Mouse (Mus musculus) left cerebral cortex, adult 2 months (tissue): ENCODE measurements around the gene Cldn14. TPM values are rescaled to one million over a fixed set of nuclear protein-coding genes. Genes with fewer than 3 reads are reported as not detected.

ENCODE experiments used
- DNase-seq, 2 experiments: peaks; one replicate each; pipeline ENCODE4 v3.0.0; 2021 to 2022; ENCODE audit warnings: low spot score in 2 of 2, mixed read lengths in 1 of 2; ENCODE audit errors: extremely low spot score in 1 of 2
- H3K27ac ChIP-seq: fragments of 200-600 bp; 2 replicates; pipeline ENCODE4 v1.8.1; 2022
- H3K4me3 ChIP-seq: fragments of 200-600 bp; 2 replicates; pipeline ENCODE4 v1.8.1; 2022
- CTCF ChIP-seq: fragments of 200-600 bp; IDR thresholded peaks from 2 replicates; pipeline ENCODE4 v1.8.1; 2022; ENCODE audit warnings: antibody characterized with exemption, mild to moderate bottlenecking, moderate library complexity
- intact Hi-C: fragments of 180-260 bp; cut with DNase I; formaldehyde crosslinking; loops from one replicate; pipeline ENCODE4 v1.15.1; 2025
- total RNA-seq, 2 experiments: library from RNA; stranded (reverse); gene quantifications; 2 replicates each; pipeline ENCODE4 v1.2.3; 2021

Cldn14 gene
- total RNA-seq, 2 experiments from 2014 or later, result 0.63 to 1.0 TPM

DNA sequence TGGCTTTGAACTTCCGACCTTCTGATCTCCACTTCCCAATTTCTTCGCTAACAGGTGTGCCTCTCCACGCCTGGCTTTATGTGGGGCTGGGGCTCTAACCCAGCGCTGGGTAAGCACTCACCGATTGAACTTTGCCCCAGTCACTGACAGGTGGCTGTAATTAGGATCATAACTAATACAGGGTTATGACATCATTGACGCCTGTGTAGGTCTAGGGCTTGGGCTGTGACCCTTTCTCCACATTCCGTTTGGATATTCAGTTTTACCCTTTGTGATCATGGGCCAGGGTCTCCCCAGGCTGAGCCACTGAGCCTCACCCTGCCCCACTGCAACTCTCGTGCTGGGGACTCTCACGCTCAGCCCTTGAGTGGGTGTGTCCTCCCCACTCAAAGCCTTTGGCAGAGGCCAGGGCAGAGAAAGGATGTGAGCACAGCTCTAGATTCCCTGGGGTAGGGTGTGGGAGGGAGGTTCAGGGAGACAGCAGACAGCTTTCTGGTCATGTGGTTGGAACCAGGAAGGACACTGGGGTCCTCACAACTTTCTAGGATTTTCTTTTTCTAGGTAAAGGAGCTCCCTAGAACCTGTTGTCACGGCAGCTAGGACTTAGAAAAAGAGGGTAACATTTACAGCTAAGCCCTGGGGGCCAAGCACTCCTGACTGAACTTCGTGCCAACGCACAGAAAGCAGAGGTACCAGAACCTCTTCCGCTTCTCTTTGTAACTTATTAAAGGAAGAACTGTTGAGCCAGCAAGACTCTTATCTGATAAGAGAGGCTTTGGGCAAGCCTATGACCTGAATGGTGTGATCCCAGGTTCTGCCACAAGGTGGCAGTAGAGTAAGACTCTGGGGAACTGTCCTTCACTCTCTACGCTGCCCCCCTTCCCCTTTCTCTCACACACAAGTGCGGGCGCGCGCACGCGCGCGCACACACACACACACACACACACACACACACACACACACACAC lies 90.6 kb downstream of the Cldn14 start:
- Histone ChIP-seq H3K4me3 (no peak overlapping the region), H3K27ac (no peak overlapping the region)
- peak; percentile 80 for TF ChIP-seq CTCF
- DNase-seq, result peak; percentile 77 to 86
- intact Hi-C loops, result loop anchor here (5.0 to 10.0 kb wide), 2 partner anchors 233 to 339 kb away; partner anchors contain the start of gene Cbr3

DNA sequence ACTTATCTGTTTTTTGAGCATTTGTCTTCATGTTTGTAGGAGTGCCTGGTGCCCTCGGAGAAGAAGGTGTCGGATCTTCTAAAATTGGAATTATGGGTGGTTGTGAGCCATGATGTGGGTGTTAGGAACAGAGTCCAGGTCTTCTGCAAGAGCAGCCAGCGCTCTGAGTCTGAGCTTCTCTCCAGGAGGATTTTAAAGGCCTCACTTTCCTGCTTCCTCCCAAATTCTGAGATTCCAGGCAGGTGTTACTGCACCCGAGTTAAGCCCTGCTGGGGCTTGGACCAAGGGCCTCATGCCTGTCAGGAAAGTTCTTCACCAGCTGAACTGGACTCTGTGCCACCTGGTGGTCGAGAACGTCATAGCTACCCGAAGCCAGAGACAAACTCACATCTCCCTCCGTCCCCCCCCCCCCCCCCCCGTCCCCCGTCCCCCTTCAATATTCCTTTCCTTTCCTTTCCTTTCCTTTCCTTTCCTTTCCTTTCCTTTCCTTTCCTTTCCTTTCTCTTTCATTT lies 93.2 kb downstream of the Cldn14 start:
- peak; percentile 29 for TF ChIP-seq CTCF
- H3K4me3 ChIP-seq, result no peak overlapping the region
- H3K27ac ChIP-seq, result no peak overlapping the region
- DNase-seq, result no peak
- intact Hi-C loops, result loop anchor here (5.0 to 10.0 kb wide), 2 partner anchors 231 to 342 kb away; partner anchors contain the start of gene Cbr3

- no peak for TF ChIP-seq CTCF
- no peak overlapping the region for H3K27ac ChIP-seq
- no peak overlapping the region for H3K4me3 ChIP-seq
- DNase-seq, result no peak
- intact Hi-C loops, result loop anchor here (10.0 kb wide), 1 partner anchor 229 kb away; the partner anchor contains the start of gene Cbr3
Measured at GRCm38 (mm10) chr16:93913881-93914576, 94.6 kb downstream of the Cldn14 start.

DNA sequence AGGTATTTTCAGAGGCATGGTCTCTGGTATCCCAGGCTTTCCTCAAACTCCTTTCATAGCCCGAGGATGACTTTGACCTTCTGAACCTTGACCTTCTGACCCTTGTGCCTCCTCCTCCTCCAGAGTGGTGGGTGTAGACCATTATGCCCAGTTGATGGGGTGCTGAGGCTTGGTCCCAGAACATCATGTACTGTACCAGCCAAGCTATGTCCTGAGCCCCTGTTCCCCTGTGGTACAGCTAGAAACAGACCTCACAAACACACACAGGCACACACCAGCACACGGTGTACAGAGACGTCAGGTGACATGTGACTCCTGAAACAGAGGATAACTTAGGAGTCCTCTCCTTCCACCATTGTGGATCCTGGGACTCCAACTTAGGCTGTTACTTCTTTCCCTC lies 95.8 kb downstream of the Cldn14 start:
- no peak overlapping the region for H3K27ac ChIP-seq
- no peak for DNase-seq
- no peak overlapping the region for H3K4me3 ChIP-seq
- intact Hi-C loops, result loop anchor here (10.0 kb wide), 1 partner anchor 228 kb away; the partner anchor contains the start of gene Cbr3
- TF ChIP-seq CTCF, result no peak

DNA sequence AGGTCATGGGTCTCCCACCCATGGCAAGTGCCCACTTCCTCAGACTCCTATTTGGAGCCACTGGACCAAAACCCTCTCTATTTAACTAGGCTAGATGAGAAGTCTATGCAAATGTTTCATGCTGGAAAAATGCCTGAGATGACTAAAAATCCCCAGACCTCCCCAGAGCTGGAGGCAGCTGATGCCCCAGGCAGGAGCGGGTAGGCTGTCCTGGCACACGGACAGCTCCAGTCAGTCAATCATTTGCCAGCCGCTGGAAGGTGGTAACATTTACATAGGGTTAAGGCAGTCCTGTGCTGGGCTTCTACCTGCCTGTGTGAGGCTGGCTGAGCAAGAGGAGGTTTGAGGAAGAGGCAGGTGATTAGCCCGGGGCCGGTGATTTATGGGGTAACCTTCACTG lies 96.5 kb downstream of the Cldn14 start:
- no peak overlapping the region for H3K4me3 ChIP-seq
- no peak for TF ChIP-seq CTCF
- no peak overlapping the region for H3K27ac ChIP-seq
- no peak for DNase-seq
- intact Hi-C loops, result loop anchor here (10.0 kb wide), 1 partner anchor 227 kb away; the partner anchor contains the start of gene Cbr3

GRCm38 (mm10) chr16:93910735-93911665 lies 97.6 kb downstream of the Cldn14 start:
- intact Hi-C loops, result loop anchor here (10.0 kb wide), 1 partner anchor 226 kb away; the partner anchor contains the start of gene Cbr3
- Histone ChIP-seq H3K27ac (no peak overlapping the region), H3K4me3 (no peak overlapping the region)
- no peak for DNase-seq
- no peak for TF ChIP-seq CTCF

GRCm38 (mm10) chr16:93909936-93910335 lies 98.7 kb downstream of the Cldn14 start:
- no peak for TF ChIP-seq CTCF
- intact Hi-C loops, result loop anchor here (10.0 kb wide), 1 partner anchor 225 kb away; the partner anchor contains the start of gene Cbr3
- Histone ChIP-seq H3K4me3 (no peak overlapping the region), H3K27ac (no peak overlapping the region)
- DNase-seq, result no peak

DNA sequence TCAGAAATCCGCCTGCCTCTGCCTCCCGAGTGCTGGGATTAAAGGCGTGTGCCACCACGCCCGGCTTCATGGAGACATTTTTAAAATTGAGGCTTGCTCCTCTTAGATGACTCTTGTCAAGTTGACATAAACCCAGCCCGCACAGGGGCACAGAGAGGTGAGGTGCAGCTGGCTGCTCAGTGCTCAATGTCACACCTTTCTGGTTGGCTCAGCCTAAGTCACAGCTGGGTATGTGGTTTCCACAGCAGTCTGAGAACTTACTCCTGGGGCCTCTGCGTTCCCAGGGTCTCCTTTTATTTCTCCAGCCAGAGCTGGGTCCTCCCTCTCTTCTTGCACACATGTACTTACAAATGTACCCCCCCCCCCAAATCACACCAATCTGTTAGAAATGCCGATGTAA lies 100.4 kb downstream of the Cldn14 start:
- no peak for TF ChIP-seq CTCF
- DNase-seq, result no peak
- Histone ChIP-seq H3K27ac (no peak overlapping the region), H3K4me3 (no peak overlapping the region)
- intact Hi-C loops, result no loop called here

- Histone ChIP-seq H3K27ac (no peak overlapping the region), H3K4me3 (no peak overlapping the region)
- intact Hi-C loops, result no loop called here
- TF ChIP-seq CTCF, result no peak
- DNase-seq, result no peak
Measured at GRCm38 (mm10) chr16:93907761-93908160, 100.9 kb downstream of the Cldn14 start.

DNA sequence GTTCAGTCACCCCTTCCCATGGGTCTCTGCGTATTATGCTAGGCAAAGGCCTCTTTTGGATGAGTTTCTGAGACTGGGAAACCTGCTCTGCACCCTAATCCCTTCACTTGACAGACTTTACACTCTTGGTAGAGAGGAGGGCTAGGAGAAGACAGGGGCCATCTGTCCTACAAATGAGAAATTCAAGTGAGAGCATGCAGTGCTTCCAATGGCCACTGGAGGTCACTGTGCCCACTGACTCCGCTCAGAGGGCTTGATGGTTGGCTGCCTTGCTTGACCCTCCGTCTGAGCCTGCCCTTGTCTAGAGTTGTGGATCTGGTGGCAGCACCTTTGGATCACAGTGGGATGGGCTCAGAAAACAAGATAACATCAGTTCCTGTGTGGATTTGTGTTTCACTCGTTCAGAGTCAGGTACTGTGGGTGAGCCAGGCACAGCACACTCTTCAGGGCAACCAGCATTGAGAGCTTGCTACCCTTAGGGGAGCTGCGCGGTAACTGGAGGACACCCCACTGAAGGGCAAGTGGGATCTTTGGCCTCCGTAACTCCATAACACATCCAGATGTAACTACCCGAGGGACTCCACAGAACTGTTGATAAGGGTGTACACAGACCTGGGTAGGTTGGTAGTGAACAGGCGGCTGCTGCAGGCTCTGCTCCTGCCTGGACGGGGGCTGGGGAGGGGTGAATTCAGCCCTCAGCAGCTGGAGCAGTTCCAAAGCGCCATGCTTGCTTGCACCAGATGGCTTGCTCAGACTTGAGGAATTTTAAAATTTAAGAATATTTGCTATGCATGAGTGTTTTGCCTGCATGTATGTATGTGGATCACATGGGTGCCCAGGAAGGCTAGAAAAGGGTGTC lies 102.3 kb downstream of the Cldn14 start:
- peak; percentile 97 for TF ChIP-seq CTCF
- no peak overlapping the region for H3K4me3 ChIP-seq
- intact Hi-C loops, result no loop called here
- peak; percentile 53 to 68 for DNase-seq
- no peak overlapping the region for H3K27ac ChIP-seq
